Mouse (Mus musculus) embryonic stem cell, embryonic (primary cell): Measurements from ENCODE around the gene Phlda2.

Experiments used
- CTCF ChIA-PET, 4 experiments: fragments of 300-600 bp in 2 of 4; fragments of 350-600 bp in 2 of 4; sonication (Branson Sonifier 250); formaldehyde crosslinking; loops; one replicate each; lab custom pipeline; 2022; ENCODE audit warnings: inconsistent platforms in 2 of 4; lab: Charles Lee
- POLR2A ChIA-PET, 4 experiments: fragments of 300-600 bp in 2 of 4; fragments of 350-600 bp in 2 of 4; sonication (Branson Sonifier 250); formaldehyde crosslinking; loops; one replicate each; lab custom pipeline; 2022; ENCODE audit warnings: antibody characterized with exemption in 4 of 4, inconsistent platforms in 1 of 4; lab: Charles Lee

The Phlda2 gene

DNA sequence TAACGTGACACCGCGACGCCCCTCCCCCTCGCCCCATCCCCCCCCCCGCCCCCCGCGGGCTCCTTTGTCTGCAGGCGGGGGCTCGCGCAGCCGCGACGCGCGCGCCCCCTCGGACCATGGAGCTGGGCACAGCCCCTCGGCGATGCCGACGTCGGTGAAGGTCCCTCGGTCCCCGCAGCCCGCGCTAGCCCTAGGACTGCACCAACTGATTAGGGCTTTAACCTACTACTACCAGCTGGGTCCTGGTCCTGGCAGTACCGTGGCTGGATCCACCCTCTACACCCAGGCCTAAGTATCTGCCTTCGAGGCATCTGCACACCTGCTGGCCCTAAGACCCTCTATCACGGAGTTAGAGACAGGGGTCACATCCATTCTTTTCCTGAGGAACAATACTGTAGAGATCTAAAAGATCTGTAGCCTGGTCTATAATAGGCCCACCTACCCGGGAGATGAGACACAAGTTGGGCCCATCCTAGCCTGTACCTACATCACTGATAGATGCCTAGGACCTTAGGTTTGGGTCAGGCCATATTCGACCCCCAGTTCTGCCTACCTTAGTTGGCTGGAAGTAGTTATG lies 41.6 kb downstream of the Phlda2 start:
- ChIA-PET CTCF (interaction anchor here (0.5 to 19.7 kb wide), 23 partner anchors 9 to 1269 kb away, joined by 3 to 679 read pairs (median 4); no protein-coding TSS in a partner anchor), POLR2A (interaction anchor here in 3 of 4 experiments (0.5 to 3.0 kb wide), 28 partner anchors 8 to 455 kb away, joined by 3 to 12 read pairs (median 4); partner anchors contain the start of genes Cars (in 2 of the 3), Slc22a18 (in 2 of the 3), Cd81 (in 1 of the 3) and Nap1l4 (in 1 of the 3))

DNA sequence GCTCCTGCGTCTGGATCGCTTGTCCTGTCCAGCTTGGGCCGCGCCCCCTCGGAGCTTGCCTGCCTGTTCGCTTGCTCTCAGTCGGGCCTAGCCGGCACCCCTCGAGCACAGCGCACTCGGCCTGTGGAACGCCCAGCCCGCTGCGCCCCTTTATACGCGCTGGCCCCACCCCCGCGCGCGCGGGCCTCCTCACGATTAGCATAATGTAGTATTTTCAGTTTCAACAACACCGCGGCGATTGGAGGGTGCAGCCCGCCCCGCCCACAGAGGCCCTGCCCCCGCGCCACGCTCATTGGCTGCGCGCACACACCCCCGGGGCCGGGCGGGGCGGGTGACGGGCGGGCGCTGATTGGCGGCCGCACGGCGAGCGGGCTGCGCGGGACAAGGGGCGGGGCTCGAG lies 42.1 kb downstream of the Phlda2 start, which contains the start of gene Cdkn1c:
TSS of gene Cdkn1c (minus strand) at position 177 of the 400 bp plus-strand sequence.
- CTCF ChIA-PET: interaction anchor here (0.5 to 19.7 kb wide), 25 partner anchors 9 to 1270 kb away, joined by 3 to 679 read pairs (median 4); no protein-coding TSS in a partner anchor
- POLR2A ChIA-PET: interaction anchor here in 3 of 4 experiments (0.5 to 3.0 kb wide), 33 partner anchors 9 to 454 kb away, joined by 3 to 12 read pairs (median 3); partner anchors contain the start of genes Slc22a18 (in 2 of the 3), Cars (in 1 of the 3), Cd81 (in 1 of the 3) and Nap1l4 (in 1 of the 3)

- ChIA-PET CTCF (interaction anchor here (0.5 to 19.7 kb wide), 17 partner anchors 10 to 472 kb away, joined by 3 to 679 read pairs (median 5); no protein-coding TSS in a partner anchor), POLR2A (interaction anchor here in 3 of 4 experiments (0.5 to 3.0 kb wide), 33 partner anchors 9 to 1946 kb away, joined by 3 to 15 read pairs (median 4); partner anchors contain the start of genes Slc22a18 (in 2 of the 3), Cd81 (in 1 of the 3), Phlda2 (in 1 of the 3) and Tssc4 (in 1 of the 3))
These were observed 42.6 kb downstream of the Phlda2 start for GRCm38 (mm10) chr7:143460217-143460834.

DNA sequence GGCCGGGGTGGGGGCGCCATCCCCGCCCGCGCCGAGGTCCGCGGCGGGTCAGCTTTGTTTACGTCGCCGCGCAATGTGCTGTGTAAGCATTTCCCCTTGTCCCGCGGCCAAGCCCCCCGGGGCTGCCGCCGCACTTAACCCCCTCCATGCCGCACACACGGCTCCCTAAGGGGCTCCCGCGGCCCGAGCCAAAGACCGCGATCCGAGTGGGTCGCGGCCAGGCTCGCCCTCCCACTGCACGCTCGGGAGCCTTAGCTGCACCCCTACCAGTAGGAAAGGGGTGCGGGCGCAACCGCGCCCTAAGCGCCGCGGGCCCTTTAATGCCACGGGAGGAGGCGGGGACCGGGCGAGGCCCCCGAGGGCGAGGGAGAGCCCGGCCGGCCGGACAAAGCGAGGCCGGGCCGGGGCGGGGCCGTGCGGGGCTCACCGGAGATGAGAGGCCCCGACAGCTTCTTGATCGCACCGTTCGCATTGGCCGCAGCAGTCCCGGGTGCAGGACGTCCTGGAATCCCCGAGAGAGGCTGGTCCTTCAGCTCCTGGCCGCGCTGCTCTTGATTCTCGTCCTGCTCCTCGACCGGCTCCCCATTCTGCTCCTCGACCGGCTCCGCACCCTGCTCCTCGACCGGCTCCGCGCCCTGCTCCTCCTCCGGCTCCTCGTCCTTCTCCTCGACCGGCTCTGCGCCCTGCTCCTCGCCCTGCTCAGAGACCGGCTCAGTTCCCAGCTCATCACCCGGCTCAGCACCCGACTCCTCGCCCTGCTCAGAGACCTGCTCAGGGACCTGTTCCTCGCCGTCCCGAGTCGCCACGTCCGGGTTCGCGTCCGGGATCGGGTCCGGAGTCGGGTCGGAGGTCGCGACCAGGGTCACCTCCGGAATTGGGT lies 43.4 kb downstream of the Phlda2 start:
- ChIA-PET CTCF (interaction anchor here (0.6 to 19.7 kb wide), 8 partner anchors 10 to 309 kb away, joined by 3 to 679 read pairs (median 6); no protein-coding TSS in a partner anchor), POLR2A (interaction anchor here in 3 of 4 experiments (0.5 to 3.0 kb wide), 23 partner anchors 10 to 1945 kb away, joined by 3 to 15 read pairs (median 4); partner anchors contain the start of genes Cd81 (in 1 of the 3), Phlda2 (in 1 of the 3) and Slc22a18 (in 1 of the 3))

- POLR2A ChIA-PET: interaction anchor here in 3 of 4 experiments (0.7 to 2.8 kb wide), 8 partner anchors 9 to 304 kb away, joined by 3 to 15 read pairs (median 4); partner anchors contain the start of gene Phlda2 (in 1 of the 3)
- CTCF ChIA-PET: interaction anchor here in 3 of 4 experiments (1.0 to 19.7 kb wide), 6 partner anchors 7 to 305 kb away, joined by 3 to 679 read pairs (median 5); no protein-coding TSS in a partner anchor
These were observed 44.0 kb downstream of the Phlda2 start for GRCm38 (mm10) chr7:143458963-143459331.
